8 mouse cellular contexts compared by ENCODE assay signal in genomic region chr3:37687158-37687980, GRCm38 (mm10). TPM values are rescaled to one million over a fixed set of nuclear protein-coding genes. Genes with fewer than 3 reads are reported as not detected.
DNase-seq lines count a peak whose midpoint lies in the region; ATAC-seq and TF ChIP-seq lines count a peak whose summit lies in the region.

No protein-coding gene starts in this region.

- no peaks in the 10 kb centered on the region for H3K27me3 ChIP-seq in forebrain, postnatal 0 days (ENCODE audit: insufficient read depth, low read length)
- peaks cover 63% of the 10 kb centered on the region for H3K27me3 ChIP-seq in liver, embryonic 12.5 days (replicated peaks)

- TF ChIP-seq CTCF in forebrain, postnatal 0 days (IDR thresholded peaks at IDR 0.05; ENCODE audit: low read depth): no peak

- peak overlapping the region; percentile 48 for H3K4me2 ChIP-seq in forebrain, postnatal 0 days (ENCODE audit: low read depth)
- H3K4me2 ChIP-seq in liver, embryonic 12.5 days: peak overlapping the region; percentile 47

- no peak overlapping the region for H3K27ac ChIP-seq in forebrain, postnatal 0 days (ENCODE audit: low read depth, low read length)
- H3K27ac ChIP-seq in liver, embryonic 12.5 days: no peak overlapping the region

- no peaks in the 10 kb centered on the region for H3K36me3 ChIP-seq in forebrain, postnatal 0 days (ENCODE audit: insufficient read depth)
- no peaks in the 10 kb centered on the region for H3K36me3 ChIP-seq in liver, embryonic 12.5 days

- 30% methylated on average over 28 of the region's 28 CpGs for WGBS in forebrain, postnatal 0 days
- WGBS in liver, embryonic 12.5 days (ENCODE audit: insufficient replicate concordance): 23% methylated on average over 28 of the region's 28 CpGs

- H3K4me1 ChIP-seq in forebrain, postnatal 0 days (ENCODE audit: insufficient read depth): no peaks in the 10 kb centered on the region
- peaks cover 11% of the 10 kb centered on the region; the same call in 1 of the 2 replicates for H3K4me1 ChIP-seq in liver, embryonic 12.5 days

- ATAC-seq in CD4-positive, CD25-positive, alpha-beta regulatory T cell, adult 4 months: peak; percentile 89
- peak; percentile 27; the same call in 1 of the 2 replicates for ATAC-seq in forebrain, postnatal 0 days
- ATAC-seq in liver, embryonic 12.5 days: no peak

- H3K9ac ChIP-seq in forebrain, postnatal 0 days: peak overlapping the region; percentile 36
- no peak overlapping the region for H3K9ac ChIP-seq in liver, embryonic 12.5 days

- H3K4me3 ChIP-seq in forebrain, postnatal 0 days (ENCODE audit: low read depth, low read length): peak overlapping the region; percentile 29
- 0 out of 2 replicates have a peak overlapping the region, but pooled peaks have one; percentile 0 for H3K4me3 ChIP-seq in liver, embryonic 12.5 days

- intact Hi-C loops in heart, postnatal 25 days (cut with DNase I): no loop called here

- no peaks in the 10 kb centered on the region for H3K9me3 ChIP-seq in forebrain, postnatal 0 days (ENCODE audit: low read length)
- H3K9me3 ChIP-seq in liver, embryonic 12.5 days (replicated peaks): no peaks in the 10 kb centered on the region

- DNase-seq in cerebellum, adult 11-12 months: peak; percentile 68
- peak; percentile 39 for DNase-seq in forebrain, postnatal 0 days
- peak; percentile 52 for DNase-seq in heart, postnatal 25 days (ENCODE audit: low spot score)
- peak; percentile 67 to 75 for DNase-seq in kidney, postnatal 4 days
- DNase-seq in neural tube, embryonic 10.5 days (ENCODE audit: extremely low spot score, low spot score): peak; percentile 42
- DNase-seq in thymus, adult 18-20 months: peak; percentile 11 to 33

RNA-seq across cellular contexts. Expression of gene Gm5148, which starts 36.9 kb away (rescaled TPM):
- 1 to 10 TPM; 1.9 to 3.1 TPM for polyA plus RNA-seq in CD4-positive, CD25-positive, alpha-beta regulatory T cell, adult 4 months (2017; shearing (Covaris generic))
- total RNA-seq in forebrain, postnatal 0 days (2014; rRNA removed): 4.9 TPM in 2 replicates
- 9.9 and 11.9 TPM in 2 replicates for polyA plus RNA-seq in forebrain, postnatal 0 days (2015; fragmentation: Nextera tagmentation; extraction: Ambion mirVana)
- not detected for total RNA-seq in heart, postnatal 25 days (2021)
- 2.7 and 3.1 TPM in 2 replicates for polyA plus RNA-seq in liver, embryonic 12.5 days (2016; fragmentation: Nextera tagmentation; extraction: Ambion mirVana)

RNA-seq across cellular contexts. Expression of gene Spry1, which starts 47.6 kb away (rescaled TPM):
- polyA plus RNA-seq in CD4-positive, CD25-positive, alpha-beta regulatory T cell, adult 4 months (2017; shearing (Covaris generic)): 10 to 100 TPM in 1 of 2 experiments, 1 to 10 TPM in 1; 9.2 to 11.5 TPM
- total RNA-seq in forebrain, postnatal 0 days (2014; rRNA removed): 21.8 and 26.4 TPM in 2 replicates
- polyA plus RNA-seq in forebrain, postnatal 0 days (2015; fragmentation: Nextera tagmentation; extraction: Ambion mirVana): 7.2 and 7.8 TPM in 2 replicates
- 10 to 100 TPM; 22.6 to 22.8 TPM for total RNA-seq in heart, postnatal 25 days (2021)
- 4.3 and 4.7 TPM in 2 replicates for polyA plus RNA-seq in liver, embryonic 12.5 days (2016; fragmentation: Nextera tagmentation; extraction: Ambion mirVana)
